Mouse (Mus musculus): ENCODE results near the gene Plekhm1.
"Not testable (repeated sequence)": the region's sequence is repeated elsewhere in the genome, so short reads cannot be mapped to it uniquely, and the experiment has no call there.

Plekhm1 gene

DNA sequence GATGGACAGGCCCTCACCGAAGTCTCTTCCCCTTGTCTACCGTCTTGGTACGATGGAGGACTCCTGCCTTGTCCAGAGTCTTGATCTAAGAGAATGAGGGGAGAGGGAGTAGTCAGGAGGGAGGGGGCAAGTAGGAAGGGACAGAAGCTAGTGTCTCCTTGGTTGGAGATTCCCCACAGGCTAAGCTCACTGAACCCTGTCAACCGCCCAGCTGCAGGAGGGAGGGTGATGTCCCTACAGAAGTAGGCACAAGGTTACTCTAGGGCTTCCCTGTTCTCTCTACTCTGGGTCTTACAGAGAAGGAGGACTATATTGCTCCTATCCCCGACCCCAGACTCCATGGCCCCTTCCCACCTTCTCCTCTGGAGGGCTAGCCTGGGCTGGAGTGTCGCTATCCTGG lies 73.8 kb downstream of the Plekhm1 start:
- DNase-seq: peak; percentile 86

GRCm38 (mm10) chr11:103338119-103338518 lies 74.4 kb downstream of the Plekhm1 start:
- DNase-seq: peak; percentile 90

- peak; percentile 98 for DNase-seq
Measured at GRCm38 (mm10) chr11:103337180-103337579, 75.3 kb downstream of the Plekhm1 start.

DNA sequence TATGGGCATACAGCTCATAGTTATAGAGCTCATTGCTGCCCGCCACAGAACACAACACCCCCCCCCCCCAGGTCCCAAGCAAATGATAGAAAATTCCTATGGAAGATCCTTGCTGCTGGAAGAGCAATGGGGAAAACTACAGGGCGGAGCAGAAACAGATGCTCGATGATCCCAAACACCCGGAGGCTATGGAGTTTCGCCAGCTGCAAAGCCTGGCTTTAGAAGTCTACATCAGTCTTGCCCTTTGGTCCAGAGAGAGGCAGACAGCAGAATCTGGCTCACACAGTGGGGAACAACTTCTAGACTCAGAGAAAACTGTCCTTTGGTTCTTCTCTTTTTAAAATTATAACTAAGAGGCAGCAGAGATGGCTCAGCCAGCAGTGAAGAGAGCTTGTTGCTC lies 76.9 kb downstream of the Plekhm1 start:
- DNase-seq: peak; percentile 95

GRCm38 (mm10) chr11:103334925-103335324 lies 77.6 kb downstream of the Plekhm1 start:
- no peak for DNase-seq

DNA sequence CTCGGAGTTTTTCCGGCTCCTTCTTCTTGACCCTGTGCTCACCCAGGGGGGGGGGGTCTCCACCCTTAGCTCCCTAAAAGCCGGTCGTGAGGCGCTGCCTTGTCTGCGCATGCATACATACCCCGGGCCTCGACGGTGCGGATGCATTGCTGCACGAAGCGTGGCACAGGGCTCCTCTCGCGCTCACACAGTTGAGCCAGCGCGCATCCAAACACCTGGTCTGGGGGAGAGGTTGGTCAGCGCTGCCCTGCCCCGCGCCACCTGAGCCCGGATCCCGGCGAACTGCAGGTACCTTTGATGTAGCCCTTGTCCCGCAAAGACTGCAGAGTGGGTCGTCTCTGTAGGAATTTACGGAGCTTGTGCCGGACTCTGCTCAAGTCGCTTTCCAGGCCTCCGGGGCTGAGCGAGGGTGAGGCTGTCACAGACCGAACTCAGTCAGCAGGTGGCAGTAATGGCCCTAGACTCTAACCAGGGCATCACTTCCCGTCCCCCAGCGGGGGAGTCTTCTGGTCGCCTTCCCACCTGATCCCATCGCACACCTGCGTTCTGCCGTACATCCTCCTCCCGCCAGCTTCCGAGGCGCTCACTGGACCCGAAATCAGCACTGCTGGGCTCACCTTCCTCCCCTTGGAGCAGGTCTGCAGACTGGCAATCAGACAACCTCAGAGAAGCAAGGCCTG lies 78.6 kb downstream of the Plekhm1 start:
- peak; percentile 95 for DNase-seq

DNA sequence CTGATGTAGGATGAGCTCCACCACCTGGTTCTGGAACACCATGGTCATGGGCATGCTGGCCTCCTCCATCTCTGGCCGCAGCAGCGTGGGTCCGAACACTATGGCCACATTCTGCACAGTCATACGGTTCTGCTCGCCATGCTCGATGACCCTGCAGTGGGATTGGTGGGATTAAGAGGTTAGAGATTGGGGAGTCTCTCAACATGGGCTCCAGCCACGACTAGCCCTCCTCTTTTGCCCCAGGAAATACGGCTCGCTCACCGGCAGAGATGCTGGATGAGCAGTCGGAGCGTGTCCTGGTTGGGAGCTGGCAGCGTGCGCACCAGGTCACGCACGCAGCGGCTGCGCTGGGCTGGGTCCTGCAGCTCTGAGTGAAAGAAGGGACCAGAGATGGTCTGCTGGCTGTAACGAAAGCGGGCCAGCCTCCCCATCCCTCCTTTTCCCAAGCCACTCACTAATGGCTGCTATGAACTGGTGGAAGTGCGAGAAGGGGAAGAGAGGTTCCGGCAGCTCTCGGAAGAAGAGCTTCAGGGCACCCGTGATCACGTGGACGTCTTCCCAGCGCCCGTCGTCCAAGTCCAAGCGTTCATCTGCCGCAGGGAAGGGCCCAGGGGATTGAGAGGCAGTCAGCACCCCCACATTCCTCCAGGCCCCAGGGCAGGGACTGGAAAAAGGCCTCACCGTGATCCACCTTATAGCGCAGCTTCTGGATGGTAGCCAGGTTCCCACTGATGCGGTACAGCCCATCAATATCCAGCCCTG lies 79.4 kb downstream of the Plekhm1 start:
- no peak for DNase-seq

GRCm38 (mm10) chr11:103332186-103332889 lies 80.1 kb downstream of the Plekhm1 start:
- peak; percentile 98 for DNase-seq

DNA sequence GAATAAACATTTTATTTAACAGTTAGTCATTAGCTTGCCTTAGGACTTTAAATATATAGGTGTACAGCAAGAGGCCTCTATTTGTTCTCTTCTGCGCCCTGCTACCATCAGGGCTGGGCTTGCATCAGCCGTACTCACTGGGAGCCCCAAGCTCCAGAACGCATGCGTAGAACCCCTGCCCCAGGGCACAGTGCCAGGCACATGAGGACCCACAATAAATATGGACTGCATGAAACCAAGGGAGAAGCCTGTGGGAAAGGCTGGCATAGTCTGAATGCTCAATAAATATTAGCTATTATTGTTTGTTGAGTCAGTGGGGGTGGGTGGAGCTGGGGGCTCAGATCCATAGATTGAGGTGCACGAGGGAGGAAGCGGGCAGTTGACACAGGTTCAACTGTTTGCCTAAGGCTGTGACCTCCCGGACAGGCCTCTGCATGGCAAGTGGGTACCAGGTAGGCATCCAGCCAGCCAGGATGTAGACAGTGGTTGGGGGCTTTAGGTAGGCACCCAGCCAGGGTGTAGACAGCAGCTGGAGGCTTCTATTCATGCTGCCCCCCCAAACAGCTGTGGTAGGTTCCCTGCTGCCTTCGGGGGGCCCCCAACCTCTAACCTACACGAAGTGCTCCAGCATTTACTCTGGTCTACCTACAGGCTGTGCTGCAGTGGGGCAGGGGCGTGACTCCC lies 80.8 kb downstream of the Plekhm1 start:
- peak; percentile 94 for DNase-seq

DNA sequence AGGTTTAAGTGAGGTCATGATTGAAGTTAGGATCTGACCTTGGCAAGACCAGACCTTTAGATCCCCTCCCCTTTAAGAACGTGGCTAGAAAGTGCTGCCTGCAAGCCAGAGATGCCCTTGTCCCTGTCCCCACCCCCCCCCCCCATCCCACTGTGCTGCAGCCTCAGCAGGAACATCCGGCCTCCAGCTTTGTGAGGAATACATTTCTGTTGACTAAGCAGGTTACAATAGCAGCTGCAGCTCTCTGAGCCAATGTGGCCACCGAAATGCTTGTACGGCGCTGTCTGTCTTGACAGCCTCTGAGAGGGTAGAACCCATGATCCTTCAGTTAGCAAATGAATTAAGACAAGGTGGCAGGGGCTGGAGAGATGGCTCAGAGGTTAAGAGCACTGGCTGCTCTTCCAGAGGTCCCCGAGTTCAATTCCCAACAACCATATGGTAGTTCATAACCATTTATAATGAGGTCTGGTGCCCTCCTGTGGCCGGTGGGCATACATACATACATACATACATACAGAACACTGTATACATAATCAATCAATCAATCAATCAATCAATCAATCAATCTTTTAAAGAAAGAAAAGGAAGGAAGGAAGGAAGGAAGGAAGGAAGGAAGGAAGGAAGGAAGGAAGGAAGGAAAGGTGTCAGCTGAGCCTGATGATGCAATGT lies 81.7 kb downstream of the Plekhm1 start:
- DNase-seq: peak; percentile 84

DNA sequence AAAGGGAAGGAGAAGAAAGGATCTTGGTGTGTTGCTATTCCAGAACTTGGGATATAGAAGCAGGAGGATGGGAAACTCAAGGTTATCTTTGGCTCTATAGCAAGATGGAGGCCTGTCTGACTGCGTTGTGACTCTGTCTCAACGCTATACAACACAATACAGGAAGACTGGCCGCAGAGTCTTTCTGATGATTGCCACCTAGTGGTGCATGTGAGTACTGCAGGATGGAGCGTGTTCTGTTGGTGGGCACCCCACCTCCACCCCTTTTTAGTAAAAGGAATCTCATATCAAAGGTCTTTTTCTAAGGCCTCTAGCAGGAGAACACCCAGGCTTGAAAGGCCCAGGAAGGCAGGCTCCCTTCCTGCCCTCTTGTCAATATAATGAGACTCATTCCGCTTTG lies 85.5 kb downstream of the Plekhm1 start:
- DNase-seq: peak; percentile 94

DNA sequence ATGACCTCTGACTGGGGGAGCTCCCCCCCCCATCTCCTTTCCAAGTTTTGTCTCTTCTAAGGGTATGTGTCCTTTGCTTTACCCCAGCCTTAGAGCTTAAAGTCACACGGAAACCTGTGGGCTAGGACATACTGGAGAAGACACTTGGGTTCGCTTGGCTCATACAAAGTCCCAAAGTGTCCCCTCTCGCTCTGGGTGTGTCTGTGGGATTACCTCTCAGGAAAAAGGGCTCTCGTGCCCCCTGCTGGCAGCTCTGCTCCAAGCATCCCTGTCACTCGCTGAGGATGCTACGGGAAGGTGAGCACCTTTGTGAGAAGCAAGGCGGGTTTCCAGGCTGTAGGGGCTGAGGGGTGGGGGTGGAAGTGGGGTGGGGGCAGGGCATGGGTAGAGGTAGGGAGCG lies 87.3 kb downstream of the Plekhm1 start:
- DNase-seq: peak; percentile 97

- DNase-seq: no peak
Measured at GRCm38 (mm10) chr11:103324723-103325122, 87.8 kb downstream of the Plekhm1 start.

GRCm38 (mm10) chr11:103322832-103323231 lies 89.7 kb downstream of the Plekhm1 start:
- not testable (repeated sequence) for DNase-seq

GRCm38 (mm10) chr11:103320646-103321045 lies 91.8 kb downstream of the Plekhm1 start:
- no peak for DNase-seq

- no peak for DNase-seq
Measured at GRCm38 (mm10) chr11:103320196-103320595, 92.3 kb downstream of the Plekhm1 start.

GRCm38 (mm10) chr11:103318042-103318441 lies 94.4 kb downstream of the Plekhm1 start:
- DNase-seq: no peak

DNA sequence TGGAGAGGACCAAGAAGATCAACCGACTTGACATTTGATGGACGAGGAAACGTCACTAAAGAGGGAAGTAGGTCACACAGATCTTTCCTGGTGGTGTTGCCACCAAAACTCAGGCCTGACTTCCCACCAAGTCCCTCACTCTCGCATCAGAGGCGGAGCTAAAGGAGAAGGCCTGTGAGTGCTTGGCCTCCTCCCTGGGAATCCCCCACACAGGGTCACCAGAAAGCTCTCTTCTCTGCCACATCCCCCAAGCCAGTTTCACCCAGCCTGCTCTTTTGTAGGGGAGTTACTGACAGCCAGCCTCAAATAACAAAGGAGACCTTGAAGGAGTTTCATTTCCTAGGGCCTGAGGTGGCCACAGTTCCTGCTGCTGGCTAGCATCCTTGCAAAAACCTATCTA lies 97.1 kb downstream of the Plekhm1 start:
- no peak for DNase-seq

DNA sequence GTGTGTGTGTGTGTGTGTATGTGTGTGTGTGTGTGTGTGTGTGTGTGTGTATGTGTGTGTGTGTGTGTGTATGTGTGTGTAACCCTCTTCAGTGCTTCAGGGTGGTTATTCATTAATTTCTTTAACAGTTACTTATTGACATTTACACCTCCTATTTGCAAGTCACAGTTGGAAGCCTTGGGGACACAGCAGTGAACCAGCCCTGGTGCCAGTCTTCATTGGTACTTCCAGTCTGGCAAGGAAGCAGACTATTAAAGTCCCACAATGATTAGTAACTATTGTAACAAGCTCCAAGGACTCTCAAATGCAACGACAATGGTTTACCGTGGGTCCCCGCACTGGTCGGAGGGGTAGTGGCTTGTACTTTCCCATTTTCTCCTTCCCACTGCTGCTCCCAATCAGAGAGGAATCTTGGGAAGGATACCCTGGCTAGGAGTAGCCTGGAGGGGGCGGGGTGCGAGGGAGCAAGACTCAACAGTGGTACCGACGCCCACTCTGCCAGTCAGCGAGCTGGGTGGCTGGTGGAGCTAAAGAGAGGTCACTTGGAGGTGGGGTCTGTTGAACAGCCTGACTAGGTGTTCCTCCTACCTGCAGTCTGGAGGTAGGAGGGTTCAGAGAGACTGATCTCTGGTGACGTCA lies 97.6 kb downstream of the Plekhm1 start:
- no peak for DNase-seq

All from heart, adult 11 months (tissue).